Comparison of ENCODE assay signal across 7 mouse cellular contexts in genomic region chr15:82033762-82034161, GRCm38 (mm10). TPM values are rescaled to one million over a fixed set of nuclear protein-coding genes. Genes with fewer than 3 reads are reported as not detected.
DNase-seq lines count a peak whose midpoint lies in the region; ATAC-seq lines count a peak whose summit lies in the region.

Gene Desi1 (minus strand): TSS chr15:82033862.

- H3K4me1 ChIP-seq in forebrain, embryonic 11.5 days (replicated peaks; ENCODE audit: control insufficient read depth, insufficient read depth, low read length): no peaks in the 10 kb centered on the region
- H3K4me1 ChIP-seq in hindbrain, embryonic 10.5 days (replicated peaks): no peaks in the 10 kb centered on the region
- H3K4me1 ChIP-seq in liver, embryonic 15.5 days (replicated peaks): no peaks in the 10 kb centered on the region

- peaks cover 3% of the 10 kb centered on the region; the same call in 1 of the 2 replicates for H3K36me3 ChIP-seq in forebrain, embryonic 11.5 days (ENCODE audit: control insufficient read depth, insufficient read depth, low read length)
- peaks cover 95% of the 10 kb centered on the region for H3K36me3 ChIP-seq in hindbrain, embryonic 10.5 days
- peaks cover 88% of the 10 kb centered on the region for H3K36me3 ChIP-seq in liver, embryonic 15.5 days (replicated peaks)

- no peak for ATAC-seq in forebrain, embryonic 11.5 days (replicated peaks; ENCODE audit: low FRiP score)
- no peak for ATAC-seq in liver, embryonic 15.5 days (ENCODE audit: insufficient read depth)

- H3K9me3 ChIP-seq in forebrain, embryonic 11.5 days (ENCODE audit: control insufficient read depth, low read length): no peaks in the 10 kb centered on the region
- no peaks in the 10 kb centered on the region for H3K9me3 ChIP-seq in hindbrain, embryonic 10.5 days
- H3K9me3 ChIP-seq in liver, embryonic 15.5 days (replicated peaks): no peaks in the 10 kb centered on the region

- DNase-seq in thymus, postnatal 4 days: peak; percentile 8
- no peak for DNase-seq in thymus, postnatal 36 days
- DNase-seq in forebrain, embryonic 11.5 days (ENCODE audit: low spot score): no peak
- DNase-seq in hindbrain, embryonic 10.5 days (ENCODE audit: low spot score): no peak
- no peak for DNase-seq in spleen, postnatal 4 days (ENCODE audit: low spot score in 2 of 2)
- DNase-seq in frontal cortex, postnatal 14 days (ENCODE audit: low spot score in 2 of 2): no peak

- no peaks in the 10 kb centered on the region for H3K27me3 ChIP-seq in forebrain, embryonic 11.5 days (ENCODE audit: control insufficient read depth, insufficient read depth, low read length)
- H3K27me3 ChIP-seq in hindbrain, embryonic 10.5 days (ENCODE audit: insufficient read depth, poor library complexity, severe bottlenecking): no peaks in the 10 kb centered on the region
- H3K27me3 ChIP-seq in liver, embryonic 15.5 days: no peaks in the 10 kb centered on the region

- no peak within 1 kb of the TSS for H3K27ac ChIP-seq in forebrain, embryonic 11.5 days (ENCODE audit: low read depth, low read length)
- H3K27ac ChIP-seq in hindbrain, embryonic 10.5 days: no peak within 1 kb of the TSS
- H3K27ac ChIP-seq in liver, embryonic 15.5 days (replicated peaks): no peak within 1 kb of the TSS

- H3K4me3 ChIP-seq in forebrain, embryonic 11.5 days (ENCODE audit: low read depth, low read length): no peak within 1 kb of the TSS
- H3K4me3 ChIP-seq in hindbrain, embryonic 10.5 days: no peak within 1 kb of the TSS
- H3K4me3 ChIP-seq in liver, embryonic 15.5 days (replicated peaks): no peak within 1 kb of the TSS

- 94% methylated on average over 4 of the region's 4 CpGs for WGBS in forebrain, embryonic 11.5 days
- 94% methylated on average over 4 of the region's 4 CpGs for WGBS in hindbrain, embryonic 10.5 days
- WGBS in liver, embryonic 15.5 days (ENCODE audit: insufficient replicate concordance): 80% methylated on average over 4 of the region's 4 CpGs

- H3K4me2 ChIP-seq in forebrain, embryonic 11.5 days (ENCODE audit: low read depth, low read length, severe bottlenecking): no peak within 1 kb of the TSS
- H3K4me2 ChIP-seq in liver, embryonic 15.5 days: no peak within 1 kb of the TSS

- H3K9ac ChIP-seq in forebrain, embryonic 11.5 days (ENCODE audit: low read length): no peak within 1 kb of the TSS
- H3K9ac ChIP-seq in liver, embryonic 15.5 days: no peak within 1 kb of the TSS

RNA-seq across cellular contexts. Expression of gene Desi1, which starts in this region (rescaled TPM):
- 40.3 and 45.1 TPM in 2 replicates for polyA plus RNA-seq in forebrain, embryonic 11.5 days (2014; fragmentation: Nextera tagmentation; extraction: Ambion mirVana)
- 36.4 and 39.7 TPM in 2 replicates for polyA plus RNA-seq in hindbrain, embryonic 10.5 days (2016; fragmentation: Nextera tagmentation; extraction: Ambion mirVana)
- polyA plus RNA-seq in liver, embryonic 15.5 days (2015; fragmentation: Nextera tagmentation; extraction: Ambion mirVana): 10.3 and 11.8 TPM in 2 replicates
